Mouse (Mus musculus) forebrain, embryonic 12.5 days (tissue): ENCODE measurements at regions not wholly inside any gene's neighbourhood (a gene's known extent, or its start where the extent isn't known, plus 50 kb on each side); places are given as distances from the start of the nearest gene placed in this dataset.

Source experiments
- ATAC-seq: fragments of 200-750 bp; cut with Nextera tagmentation; 2 replicates; pipeline ENCODE4 v1.8.0; 2017; ENCODE audit warnings: moderate TSS enrichment; ENCODE audit not compliant: low FRiP score
- H3K27ac ChIP-seq: fragments of 300-500 bp; sonication (generic); 2 replicates; pipeline ENCODE4 v1.5.1; 2016; ENCODE audit warnings: mild to moderate bottlenecking
- H3K27me3 ChIP-seq: fragments of 300-500 bp; sonication (generic); 2 replicates; pipeline ENCODE4 v1.6.1; 2016; ENCODE audit warnings: mild to moderate bottlenecking
- H3K36me3 ChIP-seq: fragments of 300-500 bp; sonication (generic); replicated peaks from 2 replicates; pipeline ENCODE4 v1.6.1; 2016; ENCODE audit warnings: mild to moderate bottlenecking
- H3K4me1 ChIP-seq: fragments of 300-500 bp; sonication (generic); 2 replicates; pipeline ENCODE4 v1.6.1; 2016
- H3K4me2 ChIP-seq: fragments of 300-500 bp; sonication (generic); 2 replicates; pipeline ENCODE4 v1.6.1; 2016; ENCODE audit warnings: mild to moderate bottlenecking, moderate library complexity
- H3K4me3 ChIP-seq: fragments of 300-500 bp; sonication (generic); replicated peaks from 2 replicates; pipeline ENCODE4 v1.5.1; 2016; ENCODE audit warnings: mild to moderate bottlenecking
- H3K9ac ChIP-seq: fragments of 300-500 bp; sonication (generic); 2 replicates; pipeline ENCODE4 v1.6.1; 2016; ENCODE audit warnings: mild to moderate bottlenecking
- H3K9me3 ChIP-seq: fragments of 300-500 bp; sonication (generic); 2 replicates; pipeline ENCODE4 v1.6.1; 2016
- WGBS: fragments of 180-500 bp; shearing (Covaris S2); methylation state at CpG from one replicate; pipeline ENCODE4 v1.1.7; 2016; 5-methylcytosine and 5-hydroxymethylcytosine counted together

GRCm38 (mm10) chr16:8246445-8246844, 178.5 kb downstream of the Tmem114 start:
- H3K27ac ChIP-seq = no peak overlapping the region
- H3K27me3 ChIP-seq = no peaks in the 10 kb centered on the region
- H3K9me3 ChIP-seq = no peaks in the 10 kb centered on the region
- 95% methylated on average over 3 of the region's 3 CpGs for WGBS
- no peaks in the 10 kb centered on the region for H3K4me1 ChIP-seq
- no peak overlapping the region for H3K4me2 ChIP-seq
- no peak overlapping the region for H3K9ac ChIP-seq
- H3K4me3 ChIP-seq = no peak overlapping the region
- ATAC-seq = no peak
- H3K36me3 ChIP-seq = no peaks in the 10 kb centered on the region

GRCm38 (mm10) chr16:8245612-8246011, 179.3 kb downstream of the Tmem114 start:
- Histone ChIP-seq H3K9ac (no peak overlapping the region), H3K27me3 (no peaks in the 10 kb centered on the region), H3K9me3 (no peaks in the 10 kb centered on the region), H3K4me3 (no peak overlapping the region), H3K27ac (no peak overlapping the region), H3K36me3 (no peaks in the 10 kb centered on the region), H3K4me1 (no peaks in the 10 kb centered on the region), H3K4me2 (no peak overlapping the region)
- WGBS = 84% methylated on average over 3 of the region's 3 CpGs
- ATAC-seq = no peak

GRCm38 (mm10) chr16:8234351-8234750, 190.6 kb downstream of the Tmem114 start:
- WGBS = 59% methylated on average over 1 of the region's 1 CpGs
- H3K36me3 ChIP-seq = no peaks in the 10 kb centered on the region

GRCm38 (mm10) chr16:8232079-8232478, 192.9 kb downstream of the Tmem114 start:
- Histone ChIP-seq H3K4me1 (no peaks in the 10 kb centered on the region), H3K9me3 (no peaks in the 10 kb centered on the region), H3K36me3 (no peaks in the 10 kb centered on the region), H3K9ac (no peak overlapping the region), H3K27me3 (no peaks in the 10 kb centered on the region), H3K4me3 (no peak overlapping the region), H3K4me2 (no peak overlapping the region), H3K27ac (no peak overlapping the region)
- whole genome bisulfite sequencing = 88% methylated on average over 4 of the region's 4 CpGs
- no peak for ATAC-seq

More at GRCm38 (mm10) chr16:8234351-8234750, 190.6 kb downstream of the Tmem114 start:
- H3K9ac ChIP-seq = no peak overlapping the region
- H3K4me3 ChIP-seq = no peak overlapping the region
- H3K27ac ChIP-seq = no peak overlapping the region
- H3K4me1 ChIP-seq = no peaks in the 10 kb centered on the region
- H3K4me2 ChIP-seq = no peak overlapping the region
- H3K9me3 ChIP-seq = no peaks in the 10 kb centered on the region
- H3K27me3 ChIP-seq = no peaks in the 10 kb centered on the region
- no peak for ATAC-seq

GRCm38 (mm10) chr16:8223625-8224300, 201.2 kb downstream of the Tmem114 start:
- WGBS = 82% methylated on average over 10 of the region's 10 CpGs
- Histone ChIP-seq H3K4me3 (no peak overlapping the region), H3K9me3 (0 out of 2 replicates have a peak, but pooled peaks cover 4% of the 10 kb centered on the region), H3K9ac (no peak overlapping the region), H3K4me1 (no peaks in the 10 kb centered on the region), H3K36me3 (no peaks in the 10 kb centered on the region), H3K27ac (no peak overlapping the region), H3K4me2 (no peak overlapping the region), H3K27me3 (no peaks in the 10 kb centered on the region)
- ATAC-seq = no peak

GRCm38 (mm10) chr16:8208251-8209181, 216.4 kb downstream of the Tmem114 start:
- no peak for ATAC-seq
- Histone ChIP-seq H3K4me1 (no peaks in the 10 kb centered on the region), H3K9me3 (no peaks in the 10 kb centered on the region), H3K36me3 (no peaks in the 10 kb centered on the region), H3K9ac (no peak overlapping the region), H3K4me2 (no peak overlapping the region), H3K27ac (no peak overlapping the region), H3K4me3 (no peak overlapping the region), H3K27me3 (no peaks in the 10 kb centered on the region)
- WGBS = 83% methylated on average over 8 of the region's 8 CpGs

GRCm38 (mm10) chr16:8205014-8205413, 219.9 kb downstream of the Tmem114 start:
- no peaks in the 10 kb centered on the region for H3K9me3 ChIP-seq
- H3K36me3 ChIP-seq = no peaks in the 10 kb centered on the region
- ATAC-seq = no peak
- H3K4me3 ChIP-seq = no peak overlapping the region
- H3K27ac ChIP-seq = no peak overlapping the region
- 91% methylated on average over 5 of the region's 5 CpGs for WGBS
- no peak overlapping the region for H3K9ac ChIP-seq
- H3K4me2 ChIP-seq = no peak overlapping the region
- no peaks in the 10 kb centered on the region for H3K27me3 ChIP-seq
- H3K4me1 ChIP-seq = no peaks in the 10 kb centered on the region

GRCm38 (mm10) chr16:8201306-8201705, 223.6 kb downstream of the Tmem114 start:
- H3K9me3 ChIP-seq = no peaks in the 10 kb centered on the region
- H3K4me1 ChIP-seq = no peaks in the 10 kb centered on the region
- H3K9ac ChIP-seq = no peak overlapping the region
- H3K27ac ChIP-seq = no peak overlapping the region
- no peak overlapping the region for H3K4me2 ChIP-seq
- H3K4me3 ChIP-seq = no peak overlapping the region
- ATAC-seq = no peak
- H3K36me3 ChIP-seq = no peaks in the 10 kb centered on the region
- 100% methylated on average over 3 of the region's 3 CpGs for WGBS
- no peaks in the 10 kb centered on the region for H3K27me3 ChIP-seq

GRCm38 (mm10) chr16:8198771-8199562, 226.0 kb downstream of the Tmem114 start:
- Histone ChIP-seq H3K4me3 (no peak overlapping the region), H3K27me3 (no peaks in the 10 kb centered on the region), H3K36me3 (no peaks in the 10 kb centered on the region), H3K4me1 (no peaks in the 10 kb centered on the region), H3K27ac (no peak overlapping the region), H3K9ac (no peak overlapping the region), H3K9me3 (no peaks in the 10 kb centered on the region), H3K4me2 (no peak overlapping the region)
- no peak for ATAC-seq
- whole genome bisulfite sequencing = 86% methylated on average over 12 of the region's 12 CpGs

- ATAC-seq = no peak
- no peak overlapping the region for H3K4me3 ChIP-seq
- H3K36me3 ChIP-seq = no peaks in the 10 kb centered on the region
- no peak overlapping the region for H3K4me2 ChIP-seq
- 77% methylated on average over 6 of the region's 6 CpGs for WGBS
- no peaks in the 10 kb centered on the region for H3K27me3 ChIP-seq
- no peak overlapping the region for H3K9ac ChIP-seq
- no peak overlapping the region for H3K27ac ChIP-seq
- no peaks in the 10 kb centered on the region; the same call in 1 of the 2 replicates for H3K4me1 ChIP-seq
- H3K9me3 ChIP-seq = no peaks in the 10 kb centered on the region
Measured at GRCm38 (mm10) chr16:8189472-8190240, 235.3 kb downstream of the Tmem114 start.

- H3K4me1 ChIP-seq = no peaks in the 10 kb centered on the region; the same call in 1 of the 2 replicates
- H3K4me3 ChIP-seq = no peak overlapping the region
- no peak overlapping the region for H3K27ac ChIP-seq
- WGBS = 76% methylated on average over 1 of the region's 1 CpGs
- H3K27me3 ChIP-seq = no peaks in the 10 kb centered on the region
- no peak overlapping the region for H3K4me2 ChIP-seq
- no peaks in the 10 kb centered on the region for H3K36me3 ChIP-seq
- H3K9me3 ChIP-seq = no peaks in the 10 kb centered on the region
- no peak overlapping the region for H3K9ac ChIP-seq
- no peak for ATAC-seq
Measured at GRCm38 (mm10) chr16:8189071-8189470, 235.9 kb downstream of the Tmem114 start.
